Mouse (Mus musculus) liver, postnatal 0 days (tissue): ENCODE measurements around the gene Hdac8. TPM values are rescaled to one million over a fixed set of nuclear protein-coding genes. Genes with fewer than 3 reads are reported as not detected.

Experiments used
- ATAC-seq: fragments of 200-750 bp; cut with Nextera tagmentation; 2 replicates; pipeline ENCODE4 v1.8.0; 2017; ENCODE audit warnings: mild to moderate bottlenecking, moderate library complexity
- DNase-seq: peaks from one replicate; pipeline ENCODE4 v3.0.0-alpha.2; 2016
- H3K27ac ChIP-seq: fragments of 300-500 bp; sonication (generic); 2 replicates; pipeline ENCODE4 v1.5.1; 2014; ENCODE audit warnings: antibody characterized with exemption, moderate library complexity, mild to moderate bottlenecking, low read depth
- H3K27me3 ChIP-seq: fragments of 300-500 bp; sonication (generic); 2 replicates; pipeline ENCODE4 v1.6.1; 2014; ENCODE audit warnings: low read length, control low read depth, mixed read lengths; ENCODE audit not compliant: insufficient read depth
- H3K36me3 ChIP-seq: fragments of 300-500 bp; sonication (generic); replicated peaks from 2 replicates; pipeline ENCODE4 v1.6.1; 2014; ENCODE audit warnings: mild to moderate bottlenecking, control low read depth, low read length, moderate library complexity, mixed read lengths; ENCODE audit not compliant: insufficient read depth
- H3K4me1 ChIP-seq: fragments of 300-500 bp; sonication (generic); 2 replicates; pipeline ENCODE4 v1.6.1; 2014; ENCODE audit warnings: antibody characterized with exemption, mild to moderate bottlenecking, control low read depth; ENCODE audit not compliant: insufficient read depth
- H3K4me2 ChIP-seq: fragments of 300-500 bp; sonication (generic); 2 replicates; pipeline ENCODE4 v1.6.1; 2014; ENCODE audit warnings: low read depth, mild to moderate bottlenecking, low read length, moderate library complexity, mixed read lengths
- H3K4me3 ChIP-seq: fragments of 300-500 bp; sonication (generic); 2 replicates; pipeline ENCODE4 v1.5.1; 2014; ENCODE audit warnings: low read depth, low read length
- H3K9ac ChIP-seq: fragments of 300-500 bp; sonication (generic); replicated peaks from 2 replicates; pipeline ENCODE4 v1.6.1; 2014; ENCODE audit warnings: mild to moderate bottlenecking, moderate library complexity
- H3K9me3 ChIP-seq: fragments of 300-500 bp; sonication (generic); 2 replicates; pipeline ENCODE4 v1.6.1; 2016; ENCODE audit warnings: mild to moderate bottlenecking, control low read depth, low read length, mixed read lengths
- CTCF ChIP-seq: sonication (generic); IDR thresholded peaks from 2 replicates; pipeline ENCODE4 v1.5.1; 2016; ENCODE audit warnings: antibody characterized with exemption, low read depth
- EP300 ChIP-seq: IDR thresholded peaks from 2 replicates; pipeline ENCODE4 v1.6.1; 2016; ENCODE audit warnings: antibody characterized with exemption, low read depth, mild to moderate bottlenecking
- WGBS: fragments of 180-500 bp; shearing (Covaris S2); extraction: QIAGEN DNeasy Blood & Tissue Kit; methylation state at CpG from one replicate; pipeline ENCODE4 v1.1.7; 2014; ENCODE audit not compliant: insufficient replicate concordance; 5-methylcytosine and 5-hydroxymethylcytosine counted together
- microRNA-seq: library from miRNA; unstranded; fragments of <30 nt; microRNA quantifications from one replicate; pipeline ENCODE4, GENCODE M21; 2016
- polyA plus RNA-seq: library from polyadenylated mRNA; unstranded; fragments of >200 nt; fragmentation: Nextera tagmentation; extraction: Ambion mirVana; gene quantifications from 2 replicates; pipeline ENCODE4 v1.2.1, GENCODE M21; 2015

Hdac8 gene
- polyA plus RNA-seq, 1 experiment from 2014 or later = 3.3 TPM

- 18% methylated on average over 47 of the region's 68 CpGs for WGBS
- H3K4me2 ChIP-seq = peak overlapping the region; percentile 81
- no peak overlapping the region for H3K27ac ChIP-seq
- H3K9ac ChIP-seq = no peak overlapping the region
- peak overlapping the region; percentile 45 for H3K4me3 ChIP-seq
- TF ChIP-seq EP300 (no peak), CTCF (no peak)
- no peaks in the 10 kb centered on the region for H3K36me3 ChIP-seq
- DNase-seq (no peak), ATAC-seq (no peak)
- no peaks in the 10 kb centered on the region for H3K9me3 ChIP-seq
- no peaks in the 10 kb centered on the region for H3K4me1 ChIP-seq
- H3K27me3 ChIP-seq = peaks cover 51% of the 10 kb centered on the region
These were observed 254.8 kb downstream of the Hdac8 start for GRCm38 (mm10) chrX:102250150-102250890.

GRCm38 (mm10) chrX:102244334-102244733 is 260.8 kb downstream of the Hdac8 start:
- Histone ChIP-seq H3K4me1 (no peaks in the 10 kb centered on the region), H3K27me3 (peaks cover 9% of the 10 kb centered on the region; the same call in 1 of the 2 replicates), H3K9me3 (no peaks in the 10 kb centered on the region), H3K4me3 (no peak overlapping the region), H3K36me3 (no peaks in the 10 kb centered on the region), H3K4me2 (no peak overlapping the region), H3K9ac (no peak overlapping the region), H3K27ac (no peak overlapping the region)
- no peak for DNase-seq
- TF ChIP-seq CTCF (peak; percentile 24; the same call in 1 of the 2 replicates), EP300 (no peak)
- no peak for ATAC-seq
- 40% methylated on average over 2 of the region's 2 CpGs for WGBS

Small RNA genes within 50 kb of the gene (microRNA-seq; reads per million reads assigned to microRNA genes)
- gene Gm26318 = not detected

Other genes starting within 250 kb of the Hdac8 start
- gene Phka1, start 138.9 kb upstream of the Hdac8 start, polyA plus RNA-seq = 0.72 and 0.76 TPM in 2 replicates
- not detected in 2 replicates for gene Gm3880, start 181.6 kb upstream of the Hdac8 start, polyA plus RNA-seq
- not detected in 2 replicates for gene Gm9112, start 202.3 kb upstream of the Hdac8 start, polyA plus RNA-seq
- not detected in 2 replicates for gene Dmrtc1b, start 202.5 kb upstream of the Hdac8 start, polyA plus RNA-seq